Mouse (Mus musculus): ENCODE data around the gene Apoe.

The Apoe gene

DNA sequence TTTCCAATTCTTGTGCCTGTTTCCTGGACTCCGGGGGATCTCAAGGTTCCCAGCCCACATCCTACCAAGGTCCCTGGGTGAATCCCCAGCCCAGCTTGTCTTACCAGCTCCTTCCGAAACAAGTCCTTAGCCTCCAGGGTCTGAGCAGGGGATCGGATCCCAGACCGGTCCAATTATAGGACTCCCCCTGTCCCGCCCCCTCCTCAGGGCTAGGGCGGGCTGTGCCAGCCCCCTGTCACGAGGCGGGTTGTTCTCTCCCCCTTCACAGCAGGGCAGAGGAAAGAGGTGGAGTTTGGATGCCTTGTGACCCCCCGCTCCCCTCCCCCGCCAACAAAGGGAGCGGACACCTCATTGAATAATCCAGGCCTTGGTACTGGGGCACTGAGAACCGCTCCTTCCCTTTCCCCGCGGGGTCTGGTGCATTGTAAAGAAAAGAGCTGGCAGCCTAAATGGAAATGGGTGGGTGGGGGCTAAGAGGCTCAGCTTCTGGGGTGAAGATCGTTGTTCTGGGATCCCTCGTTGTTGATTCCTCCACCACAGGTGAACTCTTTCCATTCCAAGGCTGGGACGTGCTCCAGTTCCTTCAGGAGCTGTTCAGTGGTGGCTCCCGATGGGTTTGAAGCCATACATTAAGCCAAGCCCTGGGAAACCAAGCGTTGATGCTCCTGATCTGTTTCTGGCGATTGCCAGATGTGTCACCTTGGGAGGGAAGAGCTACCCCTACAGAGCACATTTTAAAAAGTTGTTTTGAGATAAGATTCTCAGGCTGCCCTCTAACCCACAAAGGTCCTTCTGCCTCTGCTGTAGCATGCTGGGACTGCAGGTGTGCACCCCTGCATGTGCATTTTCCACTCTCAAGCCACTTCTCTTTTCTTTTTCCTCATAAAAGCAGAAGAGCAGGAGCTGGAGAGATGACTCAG lies at the start of gene Apoe:
TSS of gene Apoe (minus strand) at position 282 of the 920 bp plus-strand sequence.
- peak; percentile 54 to 72 for DNase-seq

DNA sequence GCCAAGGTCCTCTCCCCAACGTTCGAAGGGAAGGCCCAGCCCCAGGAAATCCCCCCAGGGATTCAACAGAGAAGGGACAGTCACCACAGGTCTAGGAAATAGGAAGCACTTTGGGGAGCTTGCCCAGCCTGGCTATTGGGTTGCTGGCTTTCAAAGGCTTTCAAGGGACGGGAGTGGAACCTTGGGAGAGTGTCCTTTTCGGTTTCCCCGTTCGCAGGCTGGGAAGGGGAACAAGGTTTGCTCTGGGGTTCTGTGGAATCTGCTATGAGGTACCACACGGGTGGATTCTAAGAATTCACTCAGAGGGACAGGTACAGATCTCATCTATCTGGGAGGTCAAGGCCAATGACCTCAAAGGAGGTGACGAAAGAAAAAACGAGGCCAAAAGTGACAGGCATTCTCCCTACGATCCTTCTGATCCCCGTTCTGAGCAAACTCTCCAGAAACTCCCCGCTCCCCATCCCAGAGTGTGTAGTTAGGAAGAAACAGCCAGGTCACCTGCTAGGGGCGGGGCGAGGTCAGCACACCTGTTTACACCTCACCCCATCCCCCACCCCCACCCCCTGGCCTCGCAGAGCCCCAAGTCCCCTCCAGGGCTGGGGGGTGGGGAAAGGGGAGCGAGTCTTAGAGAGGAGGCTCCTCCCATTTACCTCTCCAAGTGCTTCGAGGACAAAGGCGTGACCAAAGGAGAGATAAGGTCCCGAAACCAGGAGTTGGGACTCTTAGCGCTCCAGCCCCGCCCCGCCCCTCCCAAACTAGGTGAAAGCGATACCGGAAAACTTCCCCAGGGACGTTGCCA lies 48.6 kb upstream of the Apoe start:
- no peak for DNase-seq

DNA sequence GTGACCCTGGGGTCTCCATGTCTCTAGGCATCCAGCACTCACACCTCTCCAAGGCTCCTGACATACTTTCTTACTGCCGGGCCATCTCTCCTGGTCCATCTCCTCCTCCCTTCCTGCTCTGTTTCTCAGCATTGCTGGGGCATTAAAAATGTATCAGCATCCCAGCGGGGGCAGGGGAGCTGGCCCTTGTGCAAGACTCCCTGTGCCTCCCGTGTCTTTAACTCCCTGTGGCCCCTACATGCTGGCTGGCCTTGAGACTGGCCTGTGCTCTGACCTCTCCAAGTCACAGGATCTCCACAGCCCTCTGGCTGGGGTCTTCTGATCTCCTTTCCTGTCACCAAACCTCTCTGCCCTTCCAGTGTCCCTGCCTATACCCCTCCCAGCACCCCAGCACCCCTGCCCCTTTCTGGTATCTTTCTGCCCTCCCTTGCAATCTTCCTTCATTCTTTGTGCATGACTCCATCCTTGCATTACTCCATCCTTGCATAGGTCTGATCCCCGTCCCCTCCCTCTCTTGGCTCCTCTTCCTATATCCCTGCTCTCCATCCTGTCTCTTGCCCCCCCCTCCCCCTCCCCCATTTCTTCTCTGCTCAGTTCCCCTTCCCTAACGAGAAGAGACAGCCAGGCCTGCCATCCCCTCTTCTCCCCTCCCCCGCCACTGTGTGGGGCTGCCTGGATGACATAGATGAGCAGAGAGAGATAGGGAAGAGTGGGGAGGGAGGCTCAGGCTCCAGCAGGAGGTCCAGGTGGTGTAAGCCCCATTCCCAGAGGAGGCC lies 47.6 kb upstream of the Apoe start:
- no peak for DNase-seq

DNA sequence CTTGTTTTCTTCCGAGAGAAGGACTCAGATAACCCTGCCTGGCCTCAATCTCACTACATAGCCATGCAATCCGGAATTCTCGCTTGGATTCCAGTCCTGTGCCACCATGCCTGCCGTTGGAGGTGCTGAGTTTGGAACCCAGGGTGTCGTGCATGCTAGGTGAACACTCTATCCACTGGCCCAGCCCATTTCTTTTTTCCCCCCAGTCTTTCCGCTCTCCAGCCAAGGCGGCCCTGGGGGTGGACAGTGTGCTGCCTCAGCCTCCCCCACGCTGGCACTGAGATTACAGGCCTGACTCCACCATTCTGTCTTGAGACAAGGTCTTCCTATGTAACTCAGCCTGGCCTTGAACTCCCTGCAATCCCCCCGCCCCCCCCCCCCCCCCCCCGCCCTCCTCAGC lies 47.0 kb upstream of the Apoe start:
- DNase-seq = no peak

DNA sequence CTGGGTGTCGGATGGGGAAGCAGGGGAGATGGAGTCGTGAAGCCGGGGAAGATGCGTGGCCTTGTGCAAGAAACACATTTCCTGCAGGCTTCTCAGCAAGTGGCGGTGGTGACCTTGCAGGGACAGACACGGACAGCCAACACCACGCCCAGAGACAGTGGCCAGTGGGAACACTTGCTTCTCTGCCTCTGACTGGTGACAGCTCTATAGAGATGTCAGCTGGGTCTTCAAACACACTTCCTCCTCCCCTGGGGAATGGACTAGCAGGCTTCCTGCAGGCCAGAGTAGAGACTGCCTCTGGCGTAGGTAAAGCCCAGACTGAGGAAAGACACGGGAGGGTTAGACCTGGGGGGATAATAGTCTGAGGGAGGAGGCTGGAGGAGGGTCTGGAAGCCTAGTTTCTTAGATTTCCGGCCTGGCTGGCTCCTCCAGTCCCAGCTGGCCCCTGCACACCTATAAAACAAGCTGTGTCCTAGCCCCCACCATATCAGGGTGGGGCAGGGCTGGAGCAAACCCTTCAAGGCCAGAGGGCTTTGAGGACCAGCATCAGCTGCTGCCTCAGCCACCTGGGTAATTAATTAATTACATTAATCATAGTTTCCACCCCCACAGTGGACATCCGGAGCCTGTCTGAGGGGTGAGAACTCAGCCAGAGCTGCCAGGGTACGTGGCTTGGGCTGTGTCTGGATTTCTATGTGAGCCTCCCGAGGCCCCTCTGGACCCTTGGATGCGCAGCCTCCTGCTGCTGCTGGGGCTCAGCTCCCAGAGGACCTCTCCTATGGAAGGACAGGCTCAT lies 45.8 kb upstream of the Apoe start:
- no peak for DNase-seq

DNA sequence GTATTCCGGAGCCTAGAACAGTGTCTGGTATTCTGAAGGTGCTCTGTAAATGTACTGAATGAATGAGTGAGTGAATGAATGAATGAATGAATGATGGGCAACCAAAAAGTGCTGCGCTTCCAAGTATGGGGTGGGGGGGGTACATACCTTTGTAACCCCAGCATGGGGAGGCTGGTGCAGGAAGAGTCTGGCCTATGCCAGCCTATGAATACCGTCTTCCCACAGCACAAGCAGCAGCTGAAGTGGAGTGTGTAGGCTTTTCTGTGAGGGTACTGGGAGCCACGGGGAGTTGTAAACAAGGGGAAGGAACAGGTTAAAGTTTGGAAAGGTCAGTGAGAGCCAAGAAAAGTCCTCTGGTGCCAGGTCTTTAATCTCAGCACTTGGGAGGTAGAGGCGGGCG lies 44.8 kb upstream of the Apoe start:
- no peak for DNase-seq

DNA sequence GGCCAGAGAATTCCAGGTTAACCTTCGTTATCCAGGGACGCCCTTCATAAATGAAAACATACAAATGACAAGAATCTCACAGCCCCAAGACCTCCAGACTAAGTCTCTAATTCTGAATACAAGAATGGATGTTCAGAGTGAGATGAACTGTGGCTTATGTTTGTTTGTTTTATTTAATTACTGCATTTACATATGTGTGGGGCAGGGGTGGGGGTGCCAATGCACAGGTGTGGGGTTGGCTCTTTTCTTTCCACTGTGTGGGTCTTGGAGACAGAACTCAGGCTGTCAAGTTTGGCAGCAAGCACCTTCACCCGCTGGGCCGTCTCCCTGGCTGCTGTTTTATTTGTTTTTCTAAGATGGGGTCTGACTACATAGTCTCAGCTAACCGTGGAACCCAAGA lies 43.5 kb upstream of the Apoe start:
- DNase-seq = no peak

DNA sequence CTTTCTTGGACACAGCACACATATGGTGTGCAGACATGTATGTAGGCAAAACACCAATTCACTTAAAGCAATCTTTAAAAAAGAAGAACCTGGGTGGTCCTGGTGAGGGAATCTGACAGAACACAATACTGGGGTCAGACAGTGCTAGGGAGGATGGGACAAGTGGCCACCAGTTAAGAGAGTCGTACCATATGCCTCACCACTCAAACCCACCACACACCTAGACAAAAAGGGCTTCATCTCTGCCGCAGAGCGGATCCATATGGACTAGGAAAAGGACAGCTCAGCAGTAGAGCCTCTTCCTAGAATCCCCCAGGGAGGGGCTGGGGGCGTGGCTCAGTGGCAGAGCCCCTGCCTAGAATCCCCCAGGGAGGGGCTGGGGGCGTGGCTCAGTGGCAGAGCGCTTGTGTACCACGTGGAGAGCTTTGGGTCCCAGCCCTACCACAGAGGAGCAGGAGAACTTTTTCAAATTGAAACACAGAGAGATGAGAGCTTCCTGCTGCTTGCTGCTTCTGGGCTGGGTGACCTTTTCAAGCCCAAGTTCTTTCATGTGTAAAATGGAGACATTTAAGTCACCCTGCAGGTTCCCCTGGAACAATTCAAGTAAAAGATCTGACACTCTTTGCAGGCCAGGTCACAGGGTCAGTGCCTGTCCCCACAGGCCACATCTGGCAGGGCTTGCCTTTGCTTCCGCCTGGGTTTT lies 42.5 kb upstream of the Apoe start:
- DNase-seq = no peak

DNA sequence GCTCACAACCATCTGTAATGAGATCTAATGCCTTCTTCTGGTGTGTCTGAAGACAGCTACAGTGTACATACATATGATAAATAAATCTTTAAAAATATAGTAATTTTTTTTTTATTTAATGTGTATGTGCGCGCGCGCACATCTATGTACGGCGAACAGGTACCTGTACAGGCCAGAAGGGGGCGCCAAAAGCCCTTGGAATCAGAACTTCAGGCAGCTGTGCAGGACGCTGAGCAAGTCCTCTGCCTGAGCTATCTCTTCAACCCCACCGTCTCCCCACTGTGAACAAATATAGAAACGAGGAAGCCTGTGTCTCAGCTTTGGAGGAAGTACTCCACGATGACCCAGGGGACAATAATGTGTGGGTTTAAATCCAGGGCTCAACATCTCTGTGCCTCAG lies 41.3 kb upstream of the Apoe start:
- no peak for DNase-seq

DNA sequence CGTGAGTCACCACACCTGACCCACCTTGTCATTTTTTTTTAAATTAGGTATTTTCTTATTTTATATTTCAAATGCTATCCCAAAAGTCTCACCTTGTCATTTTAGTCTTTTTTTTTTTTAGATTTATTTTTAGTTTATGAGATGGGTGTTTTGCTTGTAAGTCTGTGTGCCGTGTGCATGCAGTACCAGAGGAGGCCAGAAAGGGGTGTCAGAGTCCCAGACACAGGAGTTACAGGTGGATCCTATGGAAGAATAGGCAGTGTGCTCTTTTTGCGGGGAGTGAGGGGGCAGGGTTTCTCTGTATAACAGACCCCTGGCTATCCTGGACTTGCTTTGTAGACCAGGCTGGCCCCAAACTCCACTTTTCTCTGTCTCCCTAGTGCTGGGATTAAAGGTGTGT lies 39.8 kb upstream of the Apoe start:
- DNase-seq = no peak

DNA sequence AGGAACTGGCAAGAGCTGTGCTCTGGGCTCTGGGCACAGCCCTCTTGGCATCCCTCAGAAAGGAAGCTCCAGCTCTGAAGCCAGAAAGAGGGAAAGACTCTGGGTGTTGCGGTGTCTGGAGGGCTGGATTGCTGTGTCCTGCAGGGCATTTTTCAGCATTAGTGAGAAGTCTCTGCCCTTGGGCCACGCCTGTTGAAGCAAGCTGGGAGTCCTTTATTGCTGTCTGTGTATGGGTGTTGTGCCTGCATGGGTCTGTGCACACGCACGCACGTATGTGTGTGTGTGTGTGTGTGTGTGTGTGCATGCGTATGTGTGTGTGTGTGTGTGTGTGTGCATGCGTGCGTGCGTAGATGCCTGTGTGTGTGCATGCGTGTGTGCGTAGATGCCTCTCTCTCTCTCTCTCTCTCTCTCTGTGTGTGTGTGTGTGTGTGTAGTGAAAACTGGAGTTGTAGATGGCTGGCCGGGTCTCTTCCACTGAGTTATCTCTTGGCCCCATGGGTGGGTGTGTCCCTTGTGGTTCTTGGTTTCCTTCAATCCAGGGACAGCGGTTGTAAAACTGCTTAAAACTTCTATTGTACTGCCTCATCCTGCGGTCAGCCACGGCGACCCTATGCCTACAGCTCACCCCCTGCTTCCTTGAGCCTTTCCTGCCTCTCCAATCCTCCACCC lies 37.5 kb upstream of the Apoe start:
- DNase-seq = no peak

DNA sequence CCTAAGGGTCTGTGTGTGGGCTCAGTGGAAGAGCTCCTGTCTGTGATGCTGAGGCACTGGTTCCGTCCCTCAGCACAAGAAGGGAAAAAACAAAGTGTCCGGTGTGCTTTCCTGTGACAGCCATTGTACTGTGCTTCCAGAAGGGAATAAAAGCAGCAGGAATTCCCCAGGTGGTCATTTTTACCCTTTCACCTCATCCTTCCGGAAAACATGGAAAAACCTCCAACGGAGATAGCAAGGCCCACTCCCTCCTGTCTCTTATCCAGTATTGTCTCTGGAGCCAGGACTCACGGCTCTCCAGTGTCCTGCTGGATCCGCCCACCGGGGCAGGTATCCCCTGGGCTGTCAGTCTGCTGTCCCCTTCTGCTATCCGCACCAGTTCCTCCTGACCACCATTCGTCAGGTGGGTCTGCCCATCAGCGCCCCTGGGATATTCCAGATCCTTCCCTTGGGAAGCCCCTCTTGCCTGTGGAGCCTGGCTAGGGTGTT lies 35.2 kb upstream of the Apoe start:
- no peak for DNase-seq

DNA sequence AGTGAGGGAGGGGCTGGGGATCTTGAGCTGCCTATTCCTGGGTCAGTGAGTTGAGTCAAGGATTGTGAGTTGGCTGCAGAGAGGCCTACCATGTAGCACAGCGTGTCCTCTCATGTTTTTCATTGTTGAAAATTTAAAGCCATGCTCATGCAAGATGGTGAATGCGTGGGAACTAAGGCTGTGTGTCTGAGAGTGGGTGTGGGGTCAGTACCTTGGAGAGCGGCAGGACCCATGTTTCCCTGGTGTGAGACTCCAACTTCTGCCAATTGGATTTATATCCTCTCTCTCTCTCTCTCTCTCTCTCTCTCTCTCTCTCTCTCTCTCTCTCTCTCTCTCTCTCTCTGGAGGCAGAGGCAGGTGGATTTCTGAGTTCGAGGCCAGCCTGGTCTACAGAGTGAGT lies 27.6 kb upstream of the Apoe start:
- no peak for DNase-seq

DNA sequence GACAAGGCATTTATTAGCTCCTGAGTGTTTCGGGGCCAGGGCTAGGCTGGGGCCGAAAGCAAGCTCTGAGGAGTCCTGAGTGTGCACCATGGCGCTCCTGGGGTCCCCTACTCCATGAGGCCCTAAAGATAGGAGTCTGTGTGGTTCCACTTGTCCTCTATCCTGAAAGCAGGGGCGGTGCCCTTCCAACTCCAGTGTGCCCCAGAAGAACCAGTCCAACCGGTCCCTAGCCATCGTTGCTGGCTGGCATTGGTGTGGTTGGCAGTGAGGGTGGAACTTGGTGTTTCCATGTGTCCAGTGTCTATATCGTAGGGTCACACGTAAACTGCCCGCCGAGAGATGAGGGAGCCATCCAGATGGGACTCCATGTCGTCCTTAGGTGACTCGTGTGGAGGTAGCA lies 25.2 kb upstream of the Apoe start:
- DNase-seq = no peak

DNA sequence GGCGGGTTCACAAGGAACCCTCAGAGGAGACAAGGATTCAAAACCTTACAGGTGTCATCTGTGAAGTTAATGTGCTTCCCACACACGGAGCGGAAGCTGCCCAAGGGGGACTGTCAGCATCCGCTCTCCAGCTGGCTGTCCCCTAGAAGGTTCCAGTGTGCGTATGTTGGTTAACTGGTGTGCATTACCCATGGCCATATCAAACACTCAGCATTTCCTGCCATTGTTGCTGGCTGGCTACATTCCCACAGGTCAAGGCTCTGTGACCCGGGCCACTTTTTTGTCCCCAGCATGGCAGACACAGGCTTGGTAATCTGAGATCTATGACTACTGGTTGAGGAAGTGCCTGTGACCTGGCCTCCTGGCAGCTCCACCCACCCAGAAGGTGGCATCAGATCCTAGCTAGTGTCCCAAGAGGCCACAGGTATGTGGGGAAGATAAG lies 23.8 kb upstream of the Apoe start:
- no peak for DNase-seq

DNA sequence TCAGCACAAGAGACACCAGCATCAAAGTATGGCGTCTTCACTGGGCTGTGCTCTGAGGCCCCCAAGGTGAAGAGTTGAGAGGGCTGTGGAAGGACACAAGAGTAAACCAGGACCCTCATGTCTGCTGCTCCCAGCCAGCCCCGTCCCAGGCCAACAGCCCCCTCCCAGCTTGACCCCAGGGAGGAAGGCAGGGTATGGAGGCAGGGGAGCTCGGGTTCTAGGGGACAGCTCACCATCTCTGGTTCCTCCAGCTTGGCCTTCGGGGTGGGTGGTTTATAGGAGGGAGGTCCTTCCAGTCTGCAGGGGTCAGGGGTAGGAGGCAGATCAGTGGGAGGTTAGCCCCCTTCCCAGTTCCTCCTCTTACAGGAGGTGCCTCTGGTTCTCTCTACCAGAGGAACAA lies 20.2 kb upstream of the Apoe start:
- DNase-seq = no peak

DNA sequence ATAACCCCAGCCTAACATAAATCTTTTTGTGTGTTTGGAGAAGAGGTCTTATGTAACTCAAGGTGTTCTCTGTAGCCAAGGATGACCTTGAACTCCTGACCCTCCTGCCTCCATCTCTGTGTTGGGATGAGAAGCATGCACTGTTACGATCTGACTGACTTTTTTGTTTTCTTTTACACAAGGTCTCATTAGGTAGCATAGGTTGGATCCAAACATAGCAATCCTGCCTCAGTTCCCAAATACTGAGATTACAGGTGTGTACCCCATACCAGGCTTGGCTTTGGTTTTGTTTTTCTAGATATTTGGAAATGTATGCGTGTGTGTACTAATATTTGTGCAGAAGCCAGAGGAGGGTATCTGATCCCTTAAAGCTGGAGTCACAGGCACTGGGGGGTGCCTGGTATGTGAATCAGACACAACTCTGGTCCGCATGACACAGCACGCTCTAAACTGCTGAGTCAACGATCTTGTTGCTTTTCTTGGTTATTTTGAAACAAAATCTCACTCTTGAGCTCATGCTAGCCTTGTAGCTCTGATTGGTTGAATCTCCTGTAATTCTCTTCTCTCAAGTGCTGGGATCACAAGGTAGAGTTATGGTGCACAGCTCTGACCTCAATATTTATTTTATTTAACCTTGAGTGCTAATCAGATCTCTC lies 19.4 kb upstream of the Apoe start:
- DNase-seq = no peak

DNA sequence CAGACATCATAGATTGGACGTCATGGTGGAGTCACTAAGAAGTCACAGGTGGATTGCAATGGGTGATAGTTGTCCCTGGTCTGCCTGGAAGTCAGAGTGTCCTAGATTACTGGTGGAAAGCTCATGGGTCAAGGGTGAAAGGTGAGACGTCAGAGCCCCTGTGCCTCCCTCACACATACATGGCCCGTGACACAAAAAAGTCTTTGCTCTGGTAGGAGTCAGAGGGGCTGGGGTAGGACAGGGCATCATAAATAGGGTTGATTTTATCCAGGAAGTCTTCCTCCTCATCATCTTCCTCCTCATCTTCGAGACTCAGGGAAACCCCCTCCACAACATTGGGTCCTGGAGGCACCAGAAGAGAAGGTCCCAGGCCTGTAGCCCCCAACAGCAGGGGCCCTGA lies 18.4 kb upstream of the Apoe start:
- no peak for DNase-seq

DNA sequence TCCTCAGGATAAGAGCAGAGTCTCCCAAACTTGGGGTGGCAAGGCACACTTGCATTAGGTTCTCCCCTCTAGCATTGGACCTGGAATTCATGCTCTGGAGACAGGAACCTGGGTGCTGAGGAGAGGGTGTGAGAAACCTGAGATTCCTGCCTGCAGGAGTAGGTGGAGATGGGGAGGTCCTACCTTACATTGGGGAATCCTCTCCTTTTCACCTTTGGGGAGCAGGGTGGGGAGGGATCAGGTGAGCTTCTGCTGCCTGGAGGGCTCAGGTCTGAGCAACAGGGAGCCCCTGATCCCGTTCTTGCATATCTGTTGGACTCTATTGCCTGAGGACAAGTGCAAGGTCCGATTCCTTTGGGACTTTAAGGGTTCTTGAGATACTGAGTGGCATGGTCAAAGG lies 17.8 kb upstream of the Apoe start:
- DNase-seq = no peak

DNA sequence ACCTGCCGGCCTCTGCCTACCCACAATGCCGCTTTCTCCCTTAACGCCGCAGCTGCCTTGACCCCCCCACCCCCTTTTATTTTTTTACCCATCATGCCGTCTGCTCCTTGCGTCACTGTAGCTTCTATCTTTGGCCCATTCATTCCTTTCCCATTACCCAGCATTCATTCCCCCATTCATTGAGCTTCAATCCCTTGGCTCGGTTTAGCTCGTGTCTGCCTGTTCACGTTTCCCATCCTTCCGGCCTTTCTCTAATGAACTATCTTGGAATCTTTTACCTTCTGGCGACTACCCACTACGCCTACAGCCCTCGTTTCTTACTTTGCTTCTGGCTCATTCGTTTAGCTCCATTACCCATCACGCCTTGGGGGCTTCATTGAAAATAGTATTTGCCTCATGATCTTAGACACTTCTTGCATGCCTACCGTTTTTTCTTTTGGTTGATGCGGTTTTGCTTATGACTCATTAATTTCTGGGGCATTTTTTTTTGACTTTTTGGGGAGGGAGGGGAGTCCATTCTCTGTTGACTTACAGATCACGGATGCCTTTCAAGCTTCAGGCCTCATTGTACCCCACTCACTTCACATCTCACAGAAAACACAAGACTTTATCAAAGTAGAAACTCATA lies 17.2 kb upstream of the Apoe start:
- DNase-seq = no peak
